Mouse (Mus musculus): ENCODE measurements at regions not wholly inside any gene's neighbourhood (a gene's known extent, or its start where the extent isn't known, plus 50 kb on each side); places are given as distances from the start of the nearest gene placed in this dataset.

DNA sequence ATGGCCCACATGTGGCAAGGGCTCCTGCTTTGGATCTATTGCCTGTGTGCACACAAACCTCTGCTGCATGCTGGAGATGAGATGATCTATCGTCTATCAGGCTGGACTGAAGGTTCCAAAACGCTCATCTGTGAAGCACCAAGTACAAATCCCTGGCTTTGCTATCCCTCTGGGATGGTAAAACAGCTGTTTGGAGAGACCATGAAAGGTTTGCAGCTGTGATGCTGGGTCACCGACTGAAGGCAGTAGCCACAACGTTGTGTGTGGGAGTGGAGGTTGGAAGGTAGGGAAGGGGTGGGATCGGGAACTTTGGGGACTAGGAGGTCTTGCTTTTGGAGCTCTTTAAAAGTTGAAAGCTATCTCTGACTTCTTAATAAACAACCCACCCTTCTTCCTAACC lies 178.2 kb upstream of the Klf4 start:
- TF ChIP-seq CEBPB (IDR thresholded peaks at IDR 0.05; ENCODE audit: insufficient read depth, poor library complexity, severe bottlenecking) (no peak), POLR2A (IDR thresholded peaks at IDR 0.05; ENCODE audit: insufficient read length, low read depth) (no peak), SRF (IDR thresholded peaks at IDR 0.05; ENCODE audit: control insufficient read depth, insufficient read length, low read depth) (no peak), USF1 (IDR thresholded peaks at IDR 0.05; ENCODE audit: low read depth) (no peak), REST (IDR thresholded peaks at IDR 0.05; ENCODE audit: insufficient read depth, insufficient read length) (no peak), E2F4 (IDR thresholded peaks at IDR 0.05; ENCODE audit: insufficient read depth) (no peak)

Data from myocyte (in vitro differentiated cells).